In genomic region chr9:83563808-83564549, GRCm38 (mm10) we compare ENCODE assay signal across 11 mouse cellular contexts. TPM values are rescaled to one million over a fixed set of nuclear protein-coding genes. Genes with fewer than 3 reads are reported as not detected.
DNase-seq lines count a peak whose midpoint lies in the region; TF ChIP-seq lines count a peak whose summit lies in the region.
"Had no signal": no experiment of that assay in that cellular context is flagged by ENCODE, and none has a peak within 500 bp of the region (broad histone marks: within the 10 kb centered on the region; RNA-seq: fewer than 3 reads in every experiment).

No protein-coding gene starts in this region.

- WGBS in heart, embryonic 10.5 days = 29% methylated on average over 16 of the region's 16 CpGs
- 73% methylated on average over 16 of the region's 16 CpGs for WGBS in limb, embryonic 10.5 days

- intact Hi-C loops in heart, postnatal 36 days (cut with DNase I) = no loop called here

- H3K27me3 ChIP-seq in heart, embryonic 10.5 days (ENCODE audit: insufficient read depth, poor library complexity, severe bottlenecking) = no peaks in the 10 kb centered on the region; the same call in 1 of the 2 replicates
- H3K27me3 ChIP-seq in limb, embryonic 10.5 days (ENCODE audit: low read depth, poor library complexity, severe bottlenecking) = no peaks in the 10 kb centered on the region
- H3K27me3 ChIP-seq: neural tube, embryonic 12.5 days had no signal

- no peaks in the 10 kb centered on the region for H3K9me3 ChIP-seq in heart, embryonic 10.5 days
- H3K9me3 ChIP-seq in limb, embryonic 10.5 days (replicated peaks) = no peaks in the 10 kb centered on the region
- H3K9me3 ChIP-seq: neural tube, embryonic 12.5 days had no signal

- TF ChIP-seq POLR2A in brain, embryonic 14.5 days (IDR thresholded peaks at IDR 0.05; ENCODE audit: borderline replicate concordance, extremely low read depth, insufficient read depth, insufficient read length, poor library complexity, severe bottlenecking) = no peak

- peak overlapping the region; percentile 42; the same call in 1 of the 2 replicates for H3K27ac ChIP-seq in heart, embryonic 10.5 days
- H3K27ac ChIP-seq in limb, embryonic 10.5 days = 0 out of 2 replicates have a peak overlapping the region, but pooled peaks have one; percentile 20
- H3K27ac ChIP-seq: gastrocnemius, adult 2 months; neural tube, embryonic 12.5 days had no signal

- DNase-seq in heart, embryonic 10.5 days (ENCODE audit: low spot score) = peak; percentile 80
- no peak for DNase-seq in heart, postnatal 36 days
- peak; percentile 65 for DNase-seq in 3134 (ENCODE audit: extremely low read depth, insufficient read length, low spot score)
- DNase-seq in brain, embryonic 14.5 days (ENCODE audit: low read depth) = peak; percentile 31
- no peak for DNase-seq in limb, embryonic 10.5 days (ENCODE audit: low spot score)
- DNase-seq in adrenal gland, adult 2 months = no peak
- no peak for DNase-seq in retina, embryonic 14.5 days (ENCODE audit: low spot score)
- DNase-seq in layer of hippocampus, postnatal 25 days (ENCODE audit: extremely low spot score in 1 of 2, low spot score in 1 of 2) = no peak
- DNase-seq: adrenal gland, postnatal 10 days; gastrocnemius, adult 2 months had no signal

- TF ChIP-seq CTCF in brain, embryonic 14.5 days (IDR thresholded peaks at IDR 0.05; ENCODE audit: borderline replicate concordance, extremely low read depth, insufficient read depth, insufficient read length) = no peak

- H3K36me3 ChIP-seq in heart, embryonic 10.5 days = no peaks in the 10 kb centered on the region
- no peaks in the 10 kb centered on the region for H3K36me3 ChIP-seq in limb, embryonic 10.5 days
- H3K36me3 ChIP-seq: neural tube, embryonic 12.5 days had no signal

- peak overlapping the region; percentile 22 for H3K4me3 ChIP-seq in heart, embryonic 10.5 days
- H3K4me3 ChIP-seq in limb, embryonic 10.5 days = no peak overlapping the region
- H3K4me3 ChIP-seq: gastrocnemius, adult 2 months; neural tube, embryonic 12.5 days had no signal

- peaks cover 68% of the 10 kb centered on the region for H3K4me1 ChIP-seq in heart, embryonic 10.5 days
- peaks cover 65% of the 10 kb centered on the region for H3K4me1 ChIP-seq in limb, embryonic 10.5 days
- H3K4me1 ChIP-seq: neural tube, embryonic 12.5 days had no signal

RNA-seq across cellular contexts. Expression of gene Sh3bgrl2, which starts 15.9 kb away (rescaled TPM):
- 16.2 and 17.6 TPM in 2 replicates for polyA plus RNA-seq in heart, embryonic 10.5 days (2016; fragmentation: Nextera tagmentation; extraction: Ambion mirVana)
- total RNA-seq in heart, postnatal 36 days (2021) = 1 to 10 TPM; 4.3 to 6.3 TPM
- 8.6 and 9.3 TPM in 2 replicates for polyA plus RNA-seq in brain, embryonic 14.5 days (2012; rRNA removed)
- 9.2 and 10.9 TPM in 2 replicates for polyA plus RNA-seq in limb, embryonic 10.5 days (2016; fragmentation: Nextera tagmentation; extraction: Ambion mirVana)
- total RNA-seq in adrenal gland, adult 2 months (2021) = 10 to 100 TPM; 16.1 to 20.2 TPM
- polyA plus RNA-seq in adrenal gland, adult 2 months (2012; rRNA removed) = 1.5 and 1.6 TPM in 2 replicates
- 10 to 100 TPM; 27.6 to 28.6 TPM for total RNA-seq in layer of hippocampus, postnatal 25 days (2021)

Comparison
In these comparisons a context has a peak if more than half of its experiments do, and no peak if none do; other contexts are left out.
1. DNase-seq: peak in heart, embryonic 10.5 days (single experiment), 3134 (single experiment) and brain, embryonic 14.5 days (single experiment); none in heart, postnatal 36 days (0 of 2), limb, embryonic 10.5 days (single experiment), adrenal gland, adult 2 months (single experiment), retina, embryonic 14.5 days (single experiment) and layer of hippocampus, postnatal 25 days (0 of 2).